Mouse (Mus musculus) layer of hippocampus, adult 11-12 months (tissue): ENCODE measurements at regions not wholly inside any gene's neighbourhood (a gene's known extent, or its start where the extent isn't known, plus 50 kb on each side); places are given as distances from the start of the nearest gene placed in this dataset.

Experiments used
- DNase-seq: peaks from one replicate; pipeline ENCODE4 v3.0.0; 2022; ENCODE audit warnings: low spot score

GRCm38 (mm10) chr12:12882931-12883553 lies 58.7 kb downstream of the Mycn start:
- no peak for DNase-seq

GRCm38 (mm10) chr12:12878031-12878430 lies 63.7 kb downstream of the Mycn start:
- DNase-seq: no peak

GRCm38 (mm10) chr12:12877539-12877938 lies 64.2 kb downstream of the Mycn start:
- no peak for DNase-seq

GRCm38 (mm10) chr12:12875976-12876745 lies 65.6 kb downstream of the Mycn start:
- DNase-seq: no peak

GRCm38 (mm10) chr12:12873551-12873950 lies 68.2 kb downstream of the Mycn start:
- no peak for DNase-seq

GRCm38 (mm10) chr12:12872974-12873373 lies 68.7 kb downstream of the Mycn start:
- no peak for DNase-seq

- DNase-seq: peak; percentile 21
Observed at GRCm38 (mm10) chr12:12871272-12871671, 70.4 kb downstream of the Mycn start.

GRCm38 (mm10) chr12:12866590-12866989 lies 75.1 kb downstream of the Mycn start:
- no peak for DNase-seq

GRCm38 (mm10) chr12:12850681-12851080 lies 91.0 kb downstream of the Mycn start:
- no peak for DNase-seq

- no peak for DNase-seq
Observed at GRCm38 (mm10) chr12:12846716-12847115, 95.0 kb downstream of the Mycn start.

GRCm38 (mm10) chr12:12842247-12842957 lies 99.3 kb downstream of the Mycn start:
- DNase-seq: no peak

GRCm38 (mm10) chr12:12841385-12842238 lies 100.1 kb downstream of the Mycn start:
- DNase-seq: no peak

- DNase-seq: no peak
Observed at GRCm38 (mm10) chr12:12840661-12841384, 100.9 kb downstream of the Mycn start.

- DNase-seq: peak; percentile 24
Observed at GRCm38 (mm10) chr12:12837775-12838174, 103.9 kb downstream of the Mycn start.

GRCm38 (mm10) chr12:12827821-12828641 lies 113.7 kb downstream of the Mycn start:
- no peak for DNase-seq

- DNase-seq: no peak
Observed at GRCm38 (mm10) chr12:12827379-12827778, 114.3 kb downstream of the Mycn start.

- DNase-seq: no peak
Observed at GRCm38 (mm10) chr12:12826431-12826830, 115.3 kb downstream of the Mycn start.

GRCm38 (mm10) chr12:12825842-12826241 lies 115.9 kb downstream of the Mycn start:
- DNase-seq: peak; percentile 73

- DNase-seq: no peak
Observed at GRCm38 (mm10) chr12:12821473-12821872, 120.2 kb downstream of the Mycn start.

GRCm38 (mm10) chr12:12820668-12821351 lies 120.9 kb downstream of the Mycn start:
- no peak for DNase-seq
